Comparison of ENCODE assay signal across 27 mouse cellular contexts in the genomic region with DNA sequence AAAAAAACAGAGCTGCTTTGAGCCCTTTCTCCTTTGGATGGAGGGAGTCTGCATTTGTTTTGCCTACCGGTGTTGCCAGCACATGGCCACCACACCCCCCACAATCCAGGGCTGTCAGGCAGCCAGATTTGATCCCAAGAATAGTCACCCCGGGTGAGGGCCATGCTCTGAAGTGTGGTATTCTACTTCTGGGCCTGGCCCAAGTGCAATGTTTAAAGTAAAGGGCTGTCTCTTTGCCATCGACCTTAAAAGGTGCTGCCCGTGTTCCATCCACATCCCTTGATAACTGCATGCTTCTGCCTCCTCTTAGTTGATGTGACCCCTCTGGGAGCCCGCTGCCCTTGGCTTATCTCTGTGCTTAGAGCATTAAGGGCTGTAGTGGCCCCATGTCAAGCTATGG. TPM values are rescaled to one million over a fixed set of nuclear protein-coding genes. Genes with fewer than 3 reads are reported as not detected.
A peak's percentile ranks its signal among the peaks of the same experiment; 100 is the strongest.
DNase-seq lines count a peak whose midpoint lies in the region; ATAC-seq lines count a peak whose summit lies in the region.
"Had no signal": no experiment of that assay in that cellular context is flagged by ENCODE, and none has a peak within 500 bp of the region (broad histone marks: within the 10 kb centered on the region; RNA-seq: fewer than 3 reads in every experiment).

No protein-coding gene starts in this region.

- WGBS in heart, embryonic 11.5 days (ENCODE audit: insufficient replicate concordance) = 36% methylated on average over 5 of the region's 5 CpGs
- 86% methylated on average over 5 of the region's 5 CpGs for WGBS in midbrain, embryonic 11.5 days
- 84% methylated on average over 5 of the region's 5 CpGs for WGBS in midbrain, embryonic 16.5 days

- H3K9me3 ChIP-seq in heart, embryonic 11.5 days (replicated peaks; ENCODE audit: control insufficient read depth, low read length) = no peaks in the 10 kb centered on the region
- H3K9me3 ChIP-seq in midbrain, embryonic 11.5 days (ENCODE audit: control insufficient read depth, low read length) = no peaks in the 10 kb centered on the region
- no peaks in the 10 kb centered on the region for H3K9me3 ChIP-seq in midbrain, embryonic 16.5 days (replicated peaks; ENCODE audit: control insufficient read depth, low read length, poor library complexity, severe bottlenecking)
- H3K9me3 ChIP-seq: embryonic facial prominence, embryonic 13.5 days; forebrain, embryonic 12.5 days; G1E; kidney, embryonic 15.5 days; midbrain, embryonic 13.5 days had no signal

- no peak overlapping the region for H3K4me3 ChIP-seq in heart, embryonic 11.5 days (ENCODE audit: low read depth, low read length)
- no peak overlapping the region for H3K4me3 ChIP-seq in midbrain, embryonic 11.5 days (ENCODE audit: low read depth, low read length)
- no peak overlapping the region for H3K4me3 ChIP-seq in midbrain, embryonic 16.5 days (ENCODE audit: low read depth, low read length)
- H3K4me3 ChIP-seq: embryonic facial prominence, embryonic 13.5 days; erythroblast, embryonic 14.5 days; forebrain, embryonic 12.5 days; gastrocnemius, adult 2 months; kidney, embryonic 15.5 days; midbrain, embryonic 13.5 days had no signal

- H3K4me2 ChIP-seq in heart, embryonic 11.5 days = no peak overlapping the region
- H3K4me2 ChIP-seq in midbrain, embryonic 11.5 days = no peak overlapping the region
- no peak overlapping the region for H3K4me2 ChIP-seq in midbrain, embryonic 16.5 days (ENCODE audit: low read length)
- H3K4me2 ChIP-seq: embryonic facial prominence, embryonic 13.5 days; forebrain, embryonic 12.5 days; kidney, embryonic 15.5 days; midbrain, embryonic 13.5 days had no signal

- no peak for ATAC-seq in heart, embryonic 11.5 days (replicated peaks; ENCODE audit: insufficient number of reproducible peaks, low FRiP score, low TSS enrichment)
- ATAC-seq in midbrain, embryonic 11.5 days (ENCODE audit: low FRiP score) = no peak
- ATAC-seq in midbrain, embryonic 16.5 days = no peak
- ATAC-seq: hindbrain, embryonic 16.5 days; midbrain, embryonic 13.5 days had no signal

- peak overlapping the region; percentile 47; the same call in 1 of the 2 replicates for H3K27ac ChIP-seq in heart, embryonic 11.5 days (ENCODE audit: low read depth, low read length)
- no peak overlapping the region for H3K27ac ChIP-seq in midbrain, embryonic 11.5 days (ENCODE audit: low read depth, low read length)
- H3K27ac ChIP-seq in midbrain, embryonic 16.5 days (ENCODE audit: low read length) = no peak overlapping the region
- H3K27ac ChIP-seq: embryonic facial prominence, embryonic 13.5 days; forebrain, embryonic 12.5 days; gastrocnemius, adult 2 months; midbrain, embryonic 13.5 days had no signal

- intact Hi-C loops in heart, postnatal 25 days (cut with DNase I) = no loop called here

- no peak for DNase-seq in heart, postnatal 25 days (ENCODE audit: low spot score)
- peak; percentile 70 for DNase-seq in midbrain, embryonic 11.5 days (ENCODE audit: low spot score, missing footprints)
- peak; percentile 71 for DNase-seq in heart, postnatal 4 days
- no peak for DNase-seq in spleen, postnatal 36 days (ENCODE audit: low spot score in 2 of 2)
- no peak for DNase-seq in gastrocnemius, adult 18-20 months (ENCODE audit: low spot score)
- DNase-seq: adrenal gland, adult 2 months; B cell, adult 2 months; cerebellum, adult 11-12 months; cerebellum, postnatal 25 days; embryo, embryonic 11 days; gastrocnemius, adult 2 months; kidney, adult 11 months; kidney, postnatal 36 days; layer of hippocampus, postnatal 36 days; spleen, adult 18-20 months; thymus, postnatal 36 days had no signal

- peaks cover 32% of the 10 kb centered on the region for H3K4me1 ChIP-seq in heart, embryonic 11.5 days (ENCODE audit: control insufficient read depth, insufficient read depth, low read length)
- H3K4me1 ChIP-seq in midbrain, embryonic 11.5 days (ENCODE audit: control insufficient read depth, insufficient read depth, low read length) = peaks cover 10% of the 10 kb centered on the region
- H3K4me1 ChIP-seq in midbrain, embryonic 16.5 days (ENCODE audit: control insufficient read depth, insufficient read depth, low read length) = peaks cover 15% of the 10 kb centered on the region

- no peaks in the 10 kb centered on the region for H3K27me3 ChIP-seq in heart, embryonic 11.5 days (ENCODE audit: control insufficient read depth, insufficient read depth, low read length)
- no peaks in the 10 kb centered on the region for H3K27me3 ChIP-seq in midbrain, embryonic 11.5 days (ENCODE audit: control insufficient read depth, insufficient read depth, low read length)
- H3K27me3 ChIP-seq in midbrain, embryonic 16.5 days (ENCODE audit: control insufficient read depth, insufficient read depth, low read depth, low read length) = no peaks in the 10 kb centered on the region
- H3K27me3 ChIP-seq: embryonic facial prominence, embryonic 13.5 days; forebrain, embryonic 12.5 days; kidney, embryonic 15.5 days; midbrain, embryonic 13.5 days had no signal

- H3K36me3 ChIP-seq in heart, embryonic 11.5 days (ENCODE audit: control insufficient read depth, insufficient read depth, low read length) = no peaks in the 10 kb centered on the region
- H3K36me3 ChIP-seq in midbrain, embryonic 11.5 days (ENCODE audit: control insufficient read depth, insufficient read depth, low read length) = no peaks in the 10 kb centered on the region
- H3K36me3 ChIP-seq in midbrain, embryonic 16.5 days (ENCODE audit: control insufficient read depth, insufficient read depth, low read length) = no peaks in the 10 kb centered on the region
- H3K36me3 ChIP-seq: embryonic facial prominence, embryonic 13.5 days; forebrain, embryonic 12.5 days; G1E; kidney, embryonic 15.5 days; midbrain, embryonic 13.5 days had no signal

- H3K9ac ChIP-seq in heart, embryonic 11.5 days (ENCODE audit: low read depth, low read length) = no peak overlapping the region
- H3K9ac ChIP-seq in midbrain, embryonic 11.5 days (ENCODE audit: low read length) = no peak overlapping the region
- no peak overlapping the region for H3K9ac ChIP-seq in midbrain, embryonic 16.5 days (ENCODE audit: low read depth, low read length)
- H3K9ac ChIP-seq: embryonic facial prominence, embryonic 13.5 days; forebrain, embryonic 12.5 days; kidney, embryonic 15.5 days; midbrain, embryonic 13.5 days had no signal

RNA-seq across cellular contexts. Expression of a gene that starts 46.6 kb away (rescaled TPM):
- 5.6 and 6.0 TPM in 2 replicates for polyA plus RNA-seq in heart, embryonic 11.5 days (2014; fragmentation: Nextera tagmentation; extraction: Ambion mirVana)
- 10 to 100 TPM; 54.8 to 55.3 TPM for total RNA-seq in heart, postnatal 25 days (2021)
- polyA plus RNA-seq in midbrain, embryonic 11.5 days (2014; fragmentation: Nextera tagmentation; extraction: Ambion mirVana) = 1.7 TPM in 2 replicates
- 7.0 and 7.1 TPM in 2 replicates for polyA plus RNA-seq in midbrain, embryonic 16.5 days (2015; fragmentation: Nextera tagmentation; extraction: Ambion mirVana)
- total RNA-seq in heart, postnatal 4 days (2021) = 10 to 100 TPM; 65.2 to 65.7 TPM
- 1 to 10 TPM; 1.9 TPM for total RNA-seq in gastrocnemius, adult 18-20 months (2021)
- total RNA-seq: hematopoietic stem cell, adult 5-6 weeks; megakaryocyte progenitor cell, adult 5-6 weeks had no signal
- polyA plus RNA-seq: erythroblast, embryonic 14.5 days; G1E had no signal

Comparison
In these comparisons a context has a peak if more than half of its experiments do, and no peak if none do; other contexts are left out.
1. DNase-seq: peak in midbrain, embryonic 11.5 days (single experiment) and heart, postnatal 4 days (single experiment); none in heart, postnatal 25 days (single experiment), spleen, postnatal 36 days (0 of 2) and gastrocnemius, adult 18-20 months (single experiment).
2. RNA of a gene that starts 46.6 kb away (total RNA-seq): 65.2 to 65.7 TPM in heart, postnatal 4 days and 54.8 to 55.3 TPM in heart, postnatal 25 days; 1.9 TPM in gastrocnemius, adult 18-20 months; every median in the first group is over 10 times any median in the second.